Mouse (Mus musculus): ENCODE measurements around the gene Tas1r1.

DNA sequence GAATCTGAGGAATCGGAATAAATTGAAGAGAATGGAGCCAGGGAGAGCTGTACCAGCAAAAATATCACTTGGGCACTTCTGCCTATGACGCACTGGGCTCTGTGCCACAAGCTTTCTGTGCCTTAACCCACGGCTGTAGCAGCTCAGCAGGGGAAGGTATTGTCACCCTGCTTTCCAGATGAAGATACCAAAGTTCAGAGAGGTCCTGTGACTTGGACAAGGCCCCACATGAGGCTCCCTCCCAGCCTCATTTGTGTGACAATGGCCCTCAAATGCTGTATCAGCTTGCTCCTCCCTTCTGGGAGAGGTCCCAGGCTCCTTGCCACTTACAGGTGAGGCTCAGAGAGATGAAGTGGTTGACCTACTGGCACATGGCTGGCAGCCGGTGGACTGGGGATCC is 49.8 kb upstream of the Tas1r1 start:
- TF ChIP-seq USF1 (IDR thresholded peaks at IDR 0.05; ENCODE audit: low read depth) (no peak), CTCF (IDR thresholded peaks at IDR 0.05; ENCODE audit: control insufficient read depth, insufficient read depth, insufficient read length) (no peak), MAX (IDR thresholded peaks at IDR 0.05) (no peak), MYOD1 (IDR thresholded peaks at IDR 0.05; ENCODE audit: control insufficient read depth, insufficient read length, low read depth) (no peak), MYOG (IDR thresholded peaks at IDR 0.05; ENCODE audit: control insufficient read depth, extremely low read depth, insufficient read length) (no peak)
